Mouse (Mus musculus) small intestine, adult 2 months (tissue): ENCODE results near the gene Cyp2s1.

Experiments used
- CTCF ChIP-seq: fragments of 200-500 bp; IDR thresholded peaks from 2 replicates; pipeline ENCODE4 v1.5.1; 2012; ENCODE audit warnings: low read depth, mild to moderate bottlenecking, control low read depth, inconsistent platforms, low read length, moderate library complexity, mixed read lengths; ENCODE audit not compliant: insufficient replicate concordance, insufficient read length; ENCODE audit errors: extremely low read depth
- POLR2A ChIP-seq: fragments of 200-500 bp; IDR thresholded peaks from 2 replicates; pipeline ENCODE4 v1.6.1; 2012; ENCODE audit warnings: low read depth, mild to moderate bottlenecking, control low read depth, inconsistent platforms, low read length, moderate library complexity

DNA sequence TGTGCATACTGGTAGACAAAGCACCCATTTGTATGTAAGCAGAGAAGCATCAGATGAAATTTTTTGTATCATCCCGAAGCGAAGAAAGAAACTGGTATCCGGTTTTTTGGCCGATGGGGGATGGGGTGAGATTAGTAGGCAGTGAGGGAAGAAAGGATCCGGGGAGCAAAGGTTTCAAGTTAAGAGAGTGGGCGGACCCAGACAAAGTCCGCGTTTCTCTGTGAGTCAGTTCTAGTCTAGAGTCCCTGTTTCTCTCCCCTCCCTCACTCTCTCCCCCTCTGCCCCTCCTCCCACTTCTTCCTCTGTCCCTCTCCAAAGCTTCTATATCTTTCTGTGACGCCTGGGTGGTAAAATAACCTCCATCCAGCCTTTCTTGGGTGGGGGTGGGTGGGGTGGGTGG, 8.3 kb upstream of the Cyp2s1 start:
- no peak for TF ChIP-seq POLR2A
- no peak for TF ChIP-seq CTCF
